Mouse (Mus musculus) kidney, embryonic 16.5 days (tissue): ENCODE measurements around the gene Fgfr2. TPM values are rescaled to one million over a fixed set of nuclear protein-coding genes. Genes with fewer than 3 reads are reported as not detected.

Experiments used
- ATAC-seq: fragments of 200-750 bp; cut with Nextera tagmentation; 2 replicates; pipeline ENCODE4 v1.8.0; 2017; ENCODE audit warnings: moderate TSS enrichment; ENCODE audit not compliant: low FRiP score, low TSS enrichment
- H3K27ac ChIP-seq: fragments of 300-500 bp; sonication (generic); 2 replicates; pipeline ENCODE4 v1.5.1; 2014; ENCODE audit warnings: low read length
- H3K27me3 ChIP-seq: fragments of 300-500 bp; sonication (generic); 2 replicates; pipeline ENCODE4 v1.6.1; 2014; ENCODE audit warnings: low read length, control low read depth, mixed read lengths; ENCODE audit not compliant: insufficient read depth
- H3K36me3 ChIP-seq: fragments of 300-500 bp; sonication (generic); 2 replicates; pipeline ENCODE4 v1.6.1; 2014; ENCODE audit warnings: low read length, control low read depth, mixed read lengths; ENCODE audit not compliant: insufficient read depth
- H3K4me1 ChIP-seq: fragments of 300-500 bp; sonication (generic); 2 replicates; pipeline ENCODE4 v1.6.1; 2014; ENCODE audit warnings: low read length, control low read depth, mixed read lengths; ENCODE audit not compliant: insufficient read depth
- H3K4me2 ChIP-seq: fragments of 300-500 bp; sonication (generic); replicated peaks from 2 replicates; pipeline ENCODE4 v1.6.1; 2014; ENCODE audit warnings: low read depth, low read length
- H3K4me3 ChIP-seq: fragments of 300-500 bp; sonication (generic); 2 replicates; pipeline ENCODE4 v1.5.1; 2014; ENCODE audit warnings: mild to moderate bottlenecking, low read length
- H3K9ac ChIP-seq: fragments of 300-500 bp; sonication (generic); replicated peaks from 2 replicates; pipeline ENCODE4 v1.6.1; 2014; ENCODE audit warnings: low read length
- H3K9me3 ChIP-seq: fragments of 300-500 bp; sonication (generic); 2 replicates; pipeline ENCODE4 v1.6.1; 2016; ENCODE audit warnings: low read length, control low read depth
- WGBS: fragments of 180-500 bp; shearing (Covaris S2); extraction: QIAGEN DNeasy Blood & Tissue Kit; methylation state at CpG from one replicate; pipeline ENCODE4 v1.1.7; 2014; 5-methylcytosine and 5-hydroxymethylcytosine counted together
- polyA plus RNA-seq: library from polyadenylated mRNA; unstranded; fragments of >200 nt; fragmentation: Nextera tagmentation; extraction: Ambion mirVana; gene quantifications from 2 replicates; pipeline ENCODE4 v1.2.1, GENCODE M21; 2015

Gene Fgfr2
- polyA plus RNA-seq, 1 experiment from 2014 or later = 118 TPM

DNA sequence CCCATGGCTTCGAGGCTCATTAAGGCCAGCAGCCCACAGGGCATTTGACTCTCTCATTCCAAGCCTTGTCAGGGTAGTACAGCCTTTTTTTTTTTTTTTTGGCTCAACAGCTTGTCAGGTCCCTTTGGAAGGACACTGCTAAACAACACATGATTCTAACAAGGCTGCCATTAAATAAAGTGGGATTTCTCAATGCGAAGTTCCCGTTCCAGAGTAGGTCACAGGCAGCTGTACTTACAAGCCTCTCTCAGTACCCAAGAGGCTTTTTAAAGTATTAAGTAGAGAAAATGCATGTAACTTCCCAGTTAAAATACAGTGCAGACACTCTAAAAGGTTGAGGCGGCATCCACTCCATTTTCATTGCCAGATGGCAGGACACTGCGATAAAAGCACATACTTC lies 29.4 kb downstream of the Fgfr2 start:
- 86% methylated on average over 5 of the region's 5 CpGs for WGBS
- H3K36me3 ChIP-seq = peaks cover 8% of the 10 kb centered on the region; the same call in 1 of the 2 replicates
- no peak overlapping the region for H3K27ac ChIP-seq
- H3K9ac ChIP-seq = no peak overlapping the region
- ATAC-seq = no peak
- peaks cover 31% of the 10 kb centered on the region for H3K4me1 ChIP-seq
- no peaks in the 10 kb centered on the region for H3K9me3 ChIP-seq
- no peak overlapping the region for H3K4me2 ChIP-seq
- no peaks in the 10 kb centered on the region for H3K27me3 ChIP-seq
- no peak overlapping the region for H3K4me3 ChIP-seq

DNA sequence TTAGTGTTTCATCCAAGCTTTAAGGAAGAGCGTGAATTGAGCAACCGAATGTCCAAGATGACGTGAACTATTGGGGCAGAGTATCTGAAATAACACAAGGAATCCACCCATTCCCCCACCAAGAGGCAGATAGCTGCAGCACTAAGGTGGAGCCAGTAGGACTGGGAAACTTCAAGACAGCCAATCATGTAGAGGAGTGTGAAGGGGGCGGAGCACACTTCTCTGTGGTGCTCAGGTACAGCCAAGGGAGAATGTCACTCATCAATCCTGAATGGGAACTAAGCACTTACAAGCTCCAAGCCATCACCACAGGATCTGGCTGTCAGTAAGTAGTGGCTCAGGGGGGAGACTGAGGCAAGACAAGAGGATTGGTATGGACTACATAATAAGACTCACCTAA lies 32.5 kb downstream of the Fgfr2 start:
- H3K9me3 ChIP-seq = no peaks in the 10 kb centered on the region
- WGBS = 90% methylated on average over 4 of the region's 4 CpGs
- peaks cover 23% of the 10 kb centered on the region for H3K4me1 ChIP-seq
- no peak overlapping the region for H3K4me2 ChIP-seq
- H3K27me3 ChIP-seq = no peaks in the 10 kb centered on the region
- 0 out of 2 replicates have a peak, but pooled peaks cover 4% of the 10 kb centered on the region for H3K36me3 ChIP-seq
- no peak overlapping the region for H3K4me3 ChIP-seq
- H3K9ac ChIP-seq = no peak overlapping the region
- no peak overlapping the region for H3K27ac ChIP-seq
- no peak for ATAC-seq

DNA sequence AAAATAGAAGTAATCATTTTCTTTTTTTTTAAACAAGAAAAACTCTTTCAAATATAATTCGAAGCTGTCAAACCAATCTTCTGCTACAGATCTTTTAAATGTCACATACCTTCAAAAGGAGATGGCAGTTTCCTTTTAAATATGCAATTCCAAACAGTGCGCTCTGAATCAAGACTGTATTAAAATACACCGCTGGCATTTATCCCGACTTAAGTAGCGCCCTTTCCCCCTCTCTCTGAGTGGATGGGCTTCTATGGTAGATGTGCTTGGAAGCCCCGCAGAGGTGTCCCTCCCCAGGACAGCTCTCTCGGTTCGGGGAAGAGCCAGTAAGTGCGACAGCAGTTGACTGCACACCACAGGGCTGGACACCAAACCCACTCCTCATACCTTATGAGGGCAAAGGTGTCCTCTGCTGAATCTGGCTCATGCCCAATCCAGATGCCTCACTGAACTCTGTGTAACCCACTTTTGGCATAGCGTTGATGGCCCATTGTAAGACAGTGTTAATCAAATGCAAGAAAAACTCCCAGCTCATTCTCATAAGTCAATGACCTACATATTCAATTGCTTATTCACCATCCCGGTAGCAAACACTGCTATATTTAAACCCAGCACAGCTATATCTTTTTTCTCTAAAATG lies 33.4 kb downstream of the Fgfr2 start:
- Histone ChIP-seq H3K27ac (no peak overlapping the region), H3K4me3 (no peak overlapping the region), H3K4me2 (no peak overlapping the region), H3K9me3 (no peaks in the 10 kb centered on the region), H3K36me3 (0 out of 2 replicates have a peak, but pooled peaks cover 4% of the 10 kb centered on the region), H3K9ac (no peak overlapping the region), H3K4me1 (peaks cover 23% of the 10 kb centered on the region), H3K27me3 (no peaks in the 10 kb centered on the region)
- no peak for ATAC-seq
- 81% methylated on average over 11 of the region's 11 CpGs for WGBS

DNA sequence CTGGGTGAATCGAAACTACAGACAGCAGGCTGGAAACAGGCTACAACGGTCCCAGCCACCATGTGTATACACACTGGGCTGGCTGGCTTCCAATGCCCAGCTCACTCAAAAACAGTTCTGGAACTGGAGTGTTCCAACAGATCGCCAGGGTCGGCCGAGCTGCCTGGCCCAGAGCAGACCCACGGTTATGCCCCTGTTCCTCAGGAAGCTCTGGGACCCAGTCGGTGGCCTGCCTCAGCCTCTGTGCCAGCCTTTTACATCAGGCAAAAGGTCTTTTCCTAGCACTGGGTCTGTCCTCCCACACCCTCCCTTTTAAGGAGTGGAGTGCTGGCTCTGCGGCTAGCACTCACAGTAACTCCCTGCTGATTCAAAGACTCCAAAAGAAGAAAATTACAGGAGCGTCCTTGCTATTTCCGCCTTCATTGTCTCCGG lies 34.3 kb downstream of the Fgfr2 start:
- Histone ChIP-seq H3K9ac (no peak overlapping the region; the same call in 1 of the 2 replicates), H3K9me3 (no peaks in the 10 kb centered on the region), H3K36me3 (0 out of 2 replicates have a peak, but pooled peaks cover 4% of the 10 kb centered on the region), H3K4me1 (peaks cover 23% of the 10 kb centered on the region), H3K27ac (peak overlapping the region; percentile 47), H3K27me3 (no peaks in the 10 kb centered on the region), H3K4me2 (peak overlapping the region; percentile 3; the same call in 1 of the 2 replicates), H3K4me3 (no peak overlapping the region)
- ATAC-seq = peak; percentile 73; the same call in 1 of the 2 replicates
- WGBS = 44% methylated on average over 11 of the region's 11 CpGs

DNA sequence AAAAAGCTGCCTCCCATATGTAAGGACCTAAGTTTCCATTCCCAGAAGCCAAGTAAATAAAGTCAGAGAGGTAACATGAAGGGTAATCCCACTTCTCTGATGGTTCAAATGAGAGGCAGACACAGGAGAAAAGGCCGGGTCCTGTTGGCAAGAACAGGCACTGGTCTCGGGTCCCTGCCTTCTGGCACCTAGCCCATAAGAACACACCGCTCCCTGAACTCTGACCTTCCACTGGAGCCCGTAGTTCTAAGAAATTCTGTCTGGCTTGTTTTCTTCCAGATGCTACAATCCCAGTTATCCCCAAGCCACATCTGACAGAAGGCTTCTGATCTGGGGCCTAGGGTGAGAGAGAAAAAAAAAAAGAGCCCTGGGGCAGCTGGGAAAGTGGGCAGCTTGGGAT lies 34.7 kb downstream of the Fgfr2 start:
- 0 out of 2 replicates have a peak, but pooled peaks cover 4% of the 10 kb centered on the region for H3K36me3 ChIP-seq
- H3K4me2 ChIP-seq = peak overlapping the region; percentile 3; the same call in 1 of the 2 replicates
- H3K27ac ChIP-seq = peak overlapping the region; percentile 47
- no peaks in the 10 kb centered on the region for H3K9me3 ChIP-seq
- peaks cover 23% of the 10 kb centered on the region for H3K4me1 ChIP-seq
- H3K9ac ChIP-seq = no peak overlapping the region; the same call in 1 of the 2 replicates
- no peak overlapping the region for H3K4me3 ChIP-seq
- WGBS = 53% methylated on average over 4 of the region's 4 CpGs
- no peaks in the 10 kb centered on the region for H3K27me3 ChIP-seq
- ATAC-seq = no peak

DNA sequence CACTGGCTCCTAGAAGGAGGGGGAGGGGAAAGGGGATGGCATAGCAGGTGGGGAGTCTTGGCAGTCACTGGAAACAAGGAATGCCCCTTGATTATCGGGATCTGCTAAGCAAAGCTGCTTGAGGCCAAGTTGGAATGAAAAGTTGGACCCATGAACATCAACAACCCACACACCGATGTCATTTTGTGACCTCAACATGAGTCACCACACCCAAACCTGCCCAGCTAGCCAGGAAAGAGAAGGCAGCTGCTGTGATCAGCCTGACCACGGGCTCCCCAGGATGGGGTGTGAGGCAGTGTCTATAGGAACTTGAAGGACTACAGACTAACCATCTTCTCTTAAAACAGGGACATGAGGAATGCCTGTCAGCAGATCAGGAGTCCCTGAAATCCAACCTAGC lies 37.7 kb downstream of the Fgfr2 start:
- Histone ChIP-seq H3K27ac (no peak overlapping the region), H3K9ac (no peak overlapping the region), H3K4me2 (no peak overlapping the region), H3K9me3 (no peaks in the 10 kb centered on the region), H3K27me3 (no peaks in the 10 kb centered on the region), H3K36me3 (peaks cover 4% of the 10 kb centered on the region; the same call in 1 of the 2 replicates), H3K4me3 (no peak overlapping the region), H3K4me1 (peaks cover 21% of the 10 kb centered on the region)
- 80% methylated on average over 3 of the region's 3 CpGs for WGBS
- ATAC-seq = no peak

DNA sequence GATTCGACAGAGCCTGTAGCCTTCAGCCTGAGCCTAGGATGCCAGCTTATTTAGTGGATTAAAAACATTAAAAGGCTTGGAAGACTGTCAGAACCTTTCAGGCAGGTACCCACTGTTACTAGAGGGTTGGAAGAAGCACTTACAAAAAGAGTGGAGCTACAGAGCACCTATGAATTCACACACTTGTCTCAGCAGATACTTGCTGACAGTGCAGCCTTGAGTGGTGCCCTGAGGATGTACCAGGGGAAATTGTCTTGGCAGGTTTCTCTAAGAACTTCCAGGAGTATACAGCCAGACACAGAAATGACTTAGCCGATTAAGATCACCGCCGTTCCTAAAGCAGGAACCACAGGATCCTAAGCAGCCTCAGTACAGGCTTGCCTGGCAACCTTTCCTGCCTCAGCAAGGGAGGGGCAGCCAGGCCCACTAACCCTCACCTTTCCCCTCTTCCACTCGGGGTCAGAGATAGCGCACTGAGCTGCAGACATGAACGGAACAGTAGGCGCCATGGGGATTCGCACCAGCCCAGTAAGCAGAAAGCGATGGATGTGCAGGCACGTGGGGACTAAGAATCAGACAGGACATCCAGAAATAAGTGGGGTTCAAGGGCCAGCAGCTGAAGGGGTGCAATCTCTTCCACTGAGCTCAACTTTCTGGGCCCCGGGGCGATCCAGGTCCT lies 39.1 kb downstream of the Fgfr2 start:
- peaks cover 11% of the 10 kb centered on the region for H3K4me1 ChIP-seq
- no peak overlapping the region for H3K9ac ChIP-seq
- no peaks in the 10 kb centered on the region for H3K27me3 ChIP-seq
- peaks cover 10% of the 10 kb centered on the region for H3K36me3 ChIP-seq
- no peak overlapping the region for H3K27ac ChIP-seq
- H3K4me3 ChIP-seq = no peak overlapping the region
- 84% methylated on average over 13 of the region's 13 CpGs for WGBS
- H3K9me3 ChIP-seq = no peaks in the 10 kb centered on the region
- no peak overlapping the region for H3K4me2 ChIP-seq
- peak; percentile 19; the same call in 1 of the 2 replicates for ATAC-seq

DNA sequence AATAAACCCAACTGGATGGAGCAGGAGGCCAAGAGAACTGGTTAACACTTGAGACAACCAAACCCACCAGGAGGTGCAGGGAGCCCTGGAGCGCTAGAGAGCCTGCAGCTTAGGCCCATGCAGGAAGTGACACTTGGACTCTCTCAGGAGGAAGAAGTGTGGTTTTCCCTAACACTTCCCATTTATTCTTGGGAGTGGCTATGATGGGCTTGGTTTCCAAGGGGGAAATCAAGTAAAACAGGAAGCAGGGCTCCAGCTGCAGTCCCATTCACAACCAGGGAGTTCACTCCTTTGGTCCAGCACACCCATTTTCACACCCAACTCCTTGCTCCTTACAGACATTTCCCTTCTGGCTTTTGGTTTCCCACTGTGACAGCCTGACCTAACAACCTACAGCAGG lies 44.2 kb downstream of the Fgfr2 start:
- Histone ChIP-seq H3K36me3 (peaks cover 10% of the 10 kb centered on the region), H3K4me3 (no peak overlapping the region), H3K4me1 (peaks cover 2% of the 10 kb centered on the region), H3K9me3 (no peaks in the 10 kb centered on the region), H3K27ac (no peak overlapping the region), H3K27me3 (no peaks in the 10 kb centered on the region), H3K4me2 (no peak overlapping the region), H3K9ac (no peak overlapping the region)
- no peak for ATAC-seq
- WGBS = 68% methylated on average over 1 of the region's 1 CpGs

DNA sequence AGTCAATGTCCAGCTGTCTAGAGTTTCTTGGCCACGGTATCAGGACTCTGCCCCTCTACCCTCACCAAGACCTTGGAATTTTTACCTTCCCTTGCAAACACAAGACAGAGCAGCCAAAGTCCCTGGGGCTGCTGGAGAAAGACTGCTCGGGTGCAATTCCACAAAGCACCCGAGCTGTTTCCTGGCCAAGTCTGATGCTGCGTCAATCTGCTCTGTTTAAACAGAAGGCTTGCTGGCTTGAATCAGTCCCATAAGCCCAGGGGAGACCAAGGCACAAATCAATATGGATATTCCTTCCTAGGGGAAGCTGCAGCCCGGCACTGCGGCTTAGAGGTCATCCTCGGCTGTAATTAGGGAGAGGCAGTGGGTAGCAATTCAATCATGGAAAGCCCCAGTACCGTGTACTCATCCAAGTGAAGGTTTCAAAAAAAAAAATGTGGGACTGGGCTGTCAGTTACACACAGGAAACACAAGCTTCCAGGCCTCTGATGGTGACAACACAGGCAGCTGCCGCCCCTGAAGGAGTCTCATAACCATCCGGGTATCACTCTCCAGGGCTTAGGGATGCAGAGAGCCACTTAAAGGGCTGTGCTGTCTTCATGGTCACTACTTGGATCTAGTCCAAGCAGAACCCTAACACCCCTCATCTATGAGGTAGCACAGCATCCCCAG lies 48.6 kb downstream of the Fgfr2 start:
- Histone ChIP-seq H3K4me2 (no peak overlapping the region), H3K36me3 (0 out of 2 replicates have a peak, but pooled peaks cover 4% of the 10 kb centered on the region), H3K27me3 (no peaks in the 10 kb centered on the region), H3K4me1 (peaks cover 40% of the 10 kb centered on the region), H3K4me3 (no peak overlapping the region), H3K9me3 (no peaks in the 10 kb centered on the region), H3K27ac (no peak overlapping the region), H3K9ac (no peak overlapping the region)
- 67% methylated on average over 10 of the region's 10 CpGs for WGBS
- no peak for ATAC-seq
